Mouse (Mus musculus) heart, postnatal 0 days (tissue): ENCODE data around the gene Sestd1. TPM values are rescaled to one million over a fixed set of nuclear protein-coding genes. Genes with fewer than 3 reads are reported as not detected.

Experiments
- ATAC-seq: fragments of 200-750 bp; cut with Nextera tagmentation; 2 replicates; pipeline ENCODE4 v1.8.0; 2017; ENCODE audit warnings: low read depth, moderate number of reproducible peaks, moderate library complexity; ENCODE audit not compliant: insufficient read depth
- DNase-seq: peaks from one replicate; pipeline ENCODE4 v3.0.0-alpha.2; 2016; ENCODE audit warnings: low spot score
- H3K27ac ChIP-seq: fragments of 300-500 bp; sonication (generic); 2 replicates; pipeline ENCODE4 v1.5.1; 2014; ENCODE audit warnings: low read depth, mild to moderate bottlenecking
- H3K27me3 ChIP-seq: fragments of 300-500 bp; sonication (generic); 2 replicates; pipeline ENCODE4 v1.6.1; 2014; ENCODE audit warnings: low read length, mixed read lengths; ENCODE audit not compliant: control insufficient read depth, insufficient read depth
- H3K36me3 ChIP-seq: fragments of 300-500 bp; sonication (generic); replicated peaks from 2 replicates; pipeline ENCODE4 v1.6.1; 2014; ENCODE audit warnings: low read length, mixed read lengths; ENCODE audit not compliant: control insufficient read depth, insufficient read depth
- H3K4me1 ChIP-seq: fragments of 300-500 bp; sonication (generic); 2 replicates; pipeline ENCODE4 v1.6.1; 2014; ENCODE audit warnings: antibody characterized with exemption; ENCODE audit not compliant: control insufficient read depth, insufficient read depth
- H3K4me2 ChIP-seq: fragments of 300-500 bp; sonication (generic); 2 replicates; pipeline ENCODE4 v1.6.1; 2014; ENCODE audit warnings: low read depth, mild to moderate bottlenecking, low read length, moderate library complexity
- H3K4me3 ChIP-seq: fragments of 300-500 bp; sonication (generic); 2 replicates; pipeline ENCODE4 v1.5.1; 2014; ENCODE audit warnings: low read depth, low read length
- H3K9ac ChIP-seq: fragments of 300-500 bp; sonication (generic); replicated peaks from 2 replicates; pipeline ENCODE4 v1.6.1; 2014; ENCODE audit warnings: low read depth, low read length, mixed read lengths
- H3K9me3 ChIP-seq: fragments of 300-500 bp; sonication (generic); replicated peaks from 2 replicates; pipeline ENCODE4 v1.6.1; 2016; ENCODE audit warnings: low read length; ENCODE audit not compliant: control insufficient read depth
- CTCF ChIP-seq: IDR thresholded peaks from 2 replicates; pipeline ENCODE4 v1.5.1; 2016; ENCODE audit warnings: antibody characterized with exemption, control low read depth, low read depth
- EP300 ChIP-seq: IDR thresholded peaks from 2 replicates; pipeline ENCODE4 v1.6.1; 2016; ENCODE audit warnings: antibody characterized with exemption, low read depth
- WGBS: fragments of 180-500 bp; shearing (Covaris S2); extraction: QIAGEN DNeasy Blood & Tissue Kit; methylation state at CpG from one replicate; pipeline ENCODE4 v1.1.7; 2014; 5-methylcytosine and 5-hydroxymethylcytosine counted together
- polyA plus RNA-seq: library from polyadenylated mRNA; unstranded; fragments of >200 nt; fragmentation: Nextera tagmentation; extraction: Ambion mirVana; gene quantifications from 2 replicates; pipeline ENCODE4 v1.2.1, GENCODE M21; 2015
- total RNA-seq: library from RNA; depleted of rRNA; stranded (reverse); fragments of >200 nt; gene quantifications from 2 replicates; pipeline ENCODE4 v1.2.3, GENCODE M21; 2014; ENCODE audit warnings: low replicate concordance

The Sestd1 gene
- total and polyA plus RNA-seq, 2 experiments from 2014 or later: 9.7 to 9.8 TPM

GRCm38 (mm10) chr2:77169218-77169617 is 111.2 kb downstream of the Sestd1 start:
- DNase-seq: no peak
- ATAC-seq: peak; percentile 13; the same call in 1 of the 2 replicates
- peaks cover 21% of the 10 kb centered on the region for H3K36me3 ChIP-seq
- no peaks in the 10 kb centered on the region for H3K27me3 ChIP-seq
- no peaks in the 10 kb centered on the region for H3K9me3 ChIP-seq
- WGBS: 34% methylated on average over 4 of the region's 4 CpGs
- H3K4me2 ChIP-seq: peak overlapping the region; percentile 82
- H3K9ac ChIP-seq: peak overlapping the region; percentile 82
- H3K4me1 ChIP-seq: peaks cover 46% of the 10 kb centered on the region
- TF ChIP-seq CTCF: no peak
- TF ChIP-seq EP300: no peak
- H3K4me3 ChIP-seq: peak overlapping the region; percentile 76
- peak overlapping the region; percentile 98 for H3K27ac ChIP-seq

GRCm38 (mm10) chr2:77168781-77169180 is 111.6 kb downstream of the Sestd1 start:
- H3K9ac ChIP-seq: peak overlapping the region; percentile 82
- H3K4me1 ChIP-seq: peaks cover 42% of the 10 kb centered on the region
- no peaks in the 10 kb centered on the region for H3K27me3 ChIP-seq
- no peaks in the 10 kb centered on the region for H3K9me3 ChIP-seq
- DNase-seq (no peak), ATAC-seq (no peak)
- H3K27ac ChIP-seq: peak overlapping the region; percentile 98
- WGBS: 36% methylated on average over 7 of the region's 7 CpGs
- TF ChIP-seq CTCF: no peak
- TF ChIP-seq EP300: no peak
- H3K4me3 ChIP-seq: peak overlapping the region; percentile 76
- H3K4me2 ChIP-seq: peak overlapping the region; percentile 82
- H3K36me3 ChIP-seq: peaks cover 21% of the 10 kb centered on the region

- DNase-seq (peak; percentile 34), ATAC-seq (0 out of 2 replicates have a peak, but pooled peaks have one; percentile 7)
- TF ChIP-seq CTCF (no peak), EP300 (no peak)
- peak overlapping the region; percentile 98 for H3K27ac ChIP-seq
- no peaks in the 10 kb centered on the region for H3K9me3 ChIP-seq
- WGBS: 58% methylated on average over 13 of the region's 13 CpGs
- peaks cover 42% of the 10 kb centered on the region for H3K4me1 ChIP-seq
- no peaks in the 10 kb centered on the region for H3K27me3 ChIP-seq
- peak overlapping the region; percentile 82 for H3K4me2 ChIP-seq
- H3K9ac ChIP-seq: peak overlapping the region; percentile 82; the same call in 1 of the 2 replicates
- peaks cover 21% of the 10 kb centered on the region for H3K36me3 ChIP-seq
- peak overlapping the region; percentile 76 for H3K4me3 ChIP-seq
Observed at GRCm38 (mm10) chr2:77168081-77168685, 112.2 kb downstream of the Sestd1 start.

GRCm38 (mm10) chr2:77166366-77166765 is 114.0 kb downstream of the Sestd1 start:
- Histone ChIP-seq H3K4me1 (peaks cover 35% of the 10 kb centered on the region), H3K27ac (no peak overlapping the region), H3K4me3 (no peak overlapping the region), H3K27me3 (no peaks in the 10 kb centered on the region), H3K4me2 (no peak overlapping the region), H3K9me3 (no peaks in the 10 kb centered on the region), H3K9ac (no peak overlapping the region), H3K36me3 (peaks cover 31% of the 10 kb centered on the region)
- 54% methylated on average over 4 of the region's 4 CpGs for WGBS
- no peak for TF ChIP-seq CTCF
- no peak for TF ChIP-seq EP300
- DNase-seq (no peak), ATAC-seq (no peak)

GRCm38 (mm10) chr2:77164662-77165061 is 115.7 kb downstream of the Sestd1 start:
- ATAC-seq: no peak
- no peak for DNase-seq
- Histone ChIP-seq H3K36me3 (peaks cover 46% of the 10 kb centered on the region), H3K4me3 (no peak overlapping the region), H3K4me2 (peak overlapping the region; percentile 25), H3K9ac (no peak overlapping the region), H3K4me1 (peaks cover 28% of the 10 kb centered on the region), H3K9me3 (no peaks in the 10 kb centered on the region), H3K27ac (no peak overlapping the region), H3K27me3 (no peaks in the 10 kb centered on the region)
- no peak for TF ChIP-seq CTCF
- TF ChIP-seq EP300: no peak
- WGBS: 44% methylated on average over 3 of the region's 3 CpGs

GRCm38 (mm10) chr2:77163381-77163780 is 117.0 kb downstream of the Sestd1 start:
- H3K4me2 ChIP-seq: no peak overlapping the region
- no peak overlapping the region for H3K27ac ChIP-seq
- H3K9ac ChIP-seq: no peak overlapping the region
- ATAC-seq: no peak; the same call in 1 of the 2 replicates
- H3K4me3 ChIP-seq: no peak overlapping the region
- peaks cover 47% of the 10 kb centered on the region for H3K36me3 ChIP-seq
- DNase-seq: no peak
- WGBS: 86% methylated on average over 3 of the region's 3 CpGs
- H3K27me3 ChIP-seq: no peaks in the 10 kb centered on the region
- no peak for TF ChIP-seq CTCF
- no peak for TF ChIP-seq EP300
- H3K4me1 ChIP-seq: peaks cover 26% of the 10 kb centered on the region
- no peaks in the 10 kb centered on the region for H3K9me3 ChIP-seq
